In genomic region chr6:27798735-27799134, GRCm38 (mm10) we compare ENCODE assay signal across 25 mouse cellular contexts.
"Had no signal": no experiment of that assay in that cellular context is flagged by ENCODE, and none has a peak within 500 bp of the region (broad histone marks: within the 10 kb centered on the region; RNA-seq: fewer than 3 reads in every experiment).

No protein-coding gene starts in this region.

- H3K4me2 ChIP-seq: heart, embryonic 11.5 days; heart, embryonic 13.5 days; heart, embryonic 15.5 days; hindbrain, embryonic 13.5 days; hindbrain, embryonic 15.5 days; kidney, embryonic 15.5 days; limb, embryonic 13.5 days; limb, embryonic 15.5 days had no signal

- H3K9me3 ChIP-seq: heart, embryonic 13.5 days; heart, embryonic 15.5 days; hindbrain, embryonic 13.5 days; hindbrain, embryonic 15.5 days; kidney, embryonic 15.5 days; limb, embryonic 13.5 days; limb, embryonic 15.5 days had no signal

- H3K4me1 ChIP-seq: heart, embryonic 13.5 days; heart, embryonic 15.5 days; hindbrain, embryonic 13.5 days; hindbrain, embryonic 15.5 days; kidney, embryonic 15.5 days; limb, embryonic 13.5 days; limb, embryonic 15.5 days had no signal

- H3K36me3 ChIP-seq: heart, embryonic 13.5 days; heart, embryonic 15.5 days; hindbrain, embryonic 13.5 days; hindbrain, embryonic 15.5 days; kidney, embryonic 15.5 days; limb, embryonic 13.5 days; limb, embryonic 15.5 days had no signal

- H3K9ac ChIP-seq: heart, embryonic 13.5 days; heart, embryonic 15.5 days; hindbrain, embryonic 13.5 days; hindbrain, embryonic 15.5 days; kidney, embryonic 15.5 days; limb, embryonic 13.5 days; limb, embryonic 15.5 days had no signal

- DNase-seq: gastrocnemius, postnatal 14 days; gastrocnemius, postnatal 36 days; heart, adult 11 months; heart, adult 2 months; heart, postnatal 14 days; heart, postnatal 36 days; kidney, adult 11 months; kidney, adult 2 months; kidney, adult 9 months; kidney, postnatal 14 days; kidney, postnatal 36 days; layer of hippocampus, adult 9-11 months; layer of hippocampus, postnatal 36 days; left cerebral cortex, postnatal 4 days had no signal

- H3K27me3 ChIP-seq: heart, embryonic 13.5 days; heart, embryonic 15.5 days; hindbrain, embryonic 13.5 days; hindbrain, embryonic 15.5 days; kidney, embryonic 15.5 days; limb, embryonic 13.5 days; limb, embryonic 15.5 days had no signal

- H3K27ac ChIP-seq: heart, adult 2 months; heart, embryonic 13.5 days; heart, embryonic 15.5 days; hindbrain, embryonic 13.5 days; hindbrain, embryonic 15.5 days; hindbrain, postnatal 0 days; kidney, embryonic 15.5 days; kidney, postnatal 0 days; limb, embryonic 13.5 days; limb, embryonic 15.5 days had no signal

- ATAC-seq: hindbrain, postnatal 0 days; intestine, embryonic 16.5 days had no signal

- H3K4me3 ChIP-seq: heart, adult 2 months; heart, embryonic 13.5 days; heart, embryonic 15.5 days; hindbrain, embryonic 13.5 days; hindbrain, embryonic 15.5 days; kidney, embryonic 15.5 days; limb, embryonic 13.5 days; limb, embryonic 15.5 days had no signal
